Mouse (Mus musculus) monocyte, adult 2 months (primary cell): Measurements from ENCODE around the gene Inafm1.
"Not testable (repeated sequence)": the region's sequence is repeated elsewhere in the genome, so short reads cannot be mapped to it uniquely, and the experiment has no call there.

Experiments used
- DNase-seq, 2 experiments: peaks; one replicate each; pipeline ENCODE4 v3.0.0; 2022; ENCODE audit warnings: low spot score in 2 of 2, low read depth in 1 of 2

The Inafm1 gene

DNA sequence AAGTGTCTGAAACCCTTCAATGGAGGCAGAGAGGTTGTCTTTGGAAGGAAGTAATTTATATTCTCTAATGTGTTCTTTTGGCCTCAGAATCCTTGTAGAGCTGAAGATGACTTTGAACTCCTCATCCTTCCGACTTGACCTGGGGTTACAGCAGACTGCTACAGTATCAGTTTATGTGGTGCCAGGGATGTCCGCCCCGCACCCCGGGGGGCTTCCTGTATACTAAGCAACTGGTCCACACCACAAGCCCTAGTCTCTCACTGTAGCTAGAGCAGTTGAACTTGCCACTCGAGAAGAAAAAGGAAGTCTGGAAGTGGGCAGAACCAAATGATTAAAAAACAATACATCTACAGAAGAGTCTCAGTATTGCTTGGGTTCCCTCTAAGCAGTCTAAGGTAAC is 9.6 kb downstream of the Inafm1 start:
- DNase-seq: no peak

DNA sequence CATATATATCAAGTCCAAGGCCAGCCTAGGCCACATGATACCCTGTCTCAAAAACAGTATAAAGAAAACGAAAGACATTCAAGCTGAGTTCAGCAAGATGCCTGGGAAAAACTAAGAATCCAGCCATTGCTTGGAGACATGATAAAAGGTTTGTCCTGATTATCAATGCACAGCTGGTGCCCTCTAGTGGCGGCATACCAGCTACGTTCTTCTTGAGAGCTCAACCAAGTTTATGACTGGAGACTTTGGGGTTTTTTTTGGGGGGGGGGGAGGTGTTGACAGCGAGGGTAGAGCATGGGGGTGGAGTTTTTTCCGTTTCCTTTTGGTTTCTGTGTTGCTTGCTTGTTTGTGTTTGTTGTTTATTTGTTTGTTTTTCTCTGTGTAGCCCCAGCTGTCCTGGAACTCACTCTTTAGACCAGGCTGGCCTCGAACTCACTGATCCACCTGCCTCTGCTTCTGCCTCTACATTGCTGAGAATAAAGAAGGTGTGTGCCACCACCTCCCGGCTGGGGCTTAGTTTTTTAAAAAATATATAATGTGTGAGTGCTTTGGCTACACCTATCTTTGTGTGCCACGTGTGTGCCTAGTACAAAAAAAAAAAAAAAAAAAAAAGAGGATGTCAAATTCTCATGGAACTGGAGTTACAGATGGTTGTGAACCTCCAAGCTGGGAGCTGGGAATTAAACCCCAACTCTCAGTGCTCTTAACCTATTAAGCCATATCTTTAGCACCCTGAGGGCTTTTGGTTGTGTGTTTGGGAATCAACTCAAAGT is 10.2 kb downstream of the Inafm1 start:
- peak in 1 of 2 experiments; percentile 70 for DNase-seq

DNA sequence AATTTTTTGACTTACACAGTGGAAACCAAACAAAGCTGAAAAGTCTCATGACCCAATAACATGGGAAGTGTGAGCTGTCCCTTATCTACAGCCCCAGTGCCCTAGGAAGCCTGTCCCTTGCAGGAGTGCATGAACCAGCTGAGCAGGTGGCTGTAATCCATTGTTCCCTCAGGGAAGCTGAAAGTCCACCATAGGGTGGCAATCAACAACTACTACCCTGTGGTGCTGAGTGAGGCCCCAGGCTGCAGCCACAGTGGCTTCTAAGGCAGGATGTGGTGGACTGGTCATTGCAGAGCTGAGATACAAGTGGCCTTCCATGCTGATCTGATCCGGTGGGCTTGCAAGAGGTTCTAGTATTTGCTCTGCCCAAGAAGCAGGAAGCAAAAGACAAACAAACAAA is 12.3 kb downstream of the Inafm1 start:
- no peak for DNase-seq

DNA sequence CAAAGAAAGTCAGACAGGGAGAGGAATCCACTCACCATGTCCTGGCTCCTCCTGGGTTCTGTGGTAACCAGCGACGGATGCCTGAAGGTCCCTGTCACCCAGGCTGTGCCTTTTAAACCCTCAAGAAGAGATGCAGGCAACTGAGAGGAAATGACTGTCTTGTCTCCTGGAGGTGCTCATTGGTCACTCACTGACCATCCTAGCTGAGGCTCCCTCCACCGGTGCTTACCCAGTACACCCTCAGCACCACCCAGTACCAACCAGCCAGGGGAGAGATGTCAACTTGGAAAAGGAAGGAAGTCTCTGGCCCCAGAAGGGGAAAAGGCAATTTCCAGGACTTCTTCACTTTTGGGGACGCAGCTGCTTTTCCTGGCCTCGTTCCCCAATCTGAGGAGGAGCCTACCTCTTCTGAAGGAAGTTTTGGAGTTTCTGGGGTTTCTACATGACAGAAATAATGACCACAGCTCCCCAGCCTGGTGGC is 14.3 kb downstream of the Inafm1 start, which contains the start of gene C5ar1:
C5ar1 (minus strand) TSS at position 431 of the 481 bp plus-strand sequence.
- DNase-seq: no peak

DNA sequence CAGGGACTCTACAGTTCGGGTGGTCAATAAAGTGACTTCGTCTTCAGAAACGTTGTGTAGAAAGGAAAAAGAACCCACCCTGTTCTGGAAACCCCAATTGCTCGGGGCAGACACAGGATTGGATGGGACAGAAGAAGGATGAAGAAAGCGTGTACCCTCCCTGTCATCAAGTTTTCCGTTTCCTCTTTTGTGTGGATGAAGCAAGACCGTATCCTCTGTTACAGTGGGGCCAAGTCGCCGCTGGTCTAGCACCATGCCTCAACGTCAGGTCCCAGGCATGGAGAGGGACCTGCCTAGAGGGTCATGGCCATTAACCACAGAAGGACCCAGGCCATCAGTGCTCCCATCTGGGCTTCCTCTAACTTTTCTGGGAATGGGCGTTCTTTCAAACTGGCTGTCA is 15.6 kb downstream of the Inafm1 start:
- DNase-seq: peak in 1 of 2 experiments; percentile 76

DNA sequence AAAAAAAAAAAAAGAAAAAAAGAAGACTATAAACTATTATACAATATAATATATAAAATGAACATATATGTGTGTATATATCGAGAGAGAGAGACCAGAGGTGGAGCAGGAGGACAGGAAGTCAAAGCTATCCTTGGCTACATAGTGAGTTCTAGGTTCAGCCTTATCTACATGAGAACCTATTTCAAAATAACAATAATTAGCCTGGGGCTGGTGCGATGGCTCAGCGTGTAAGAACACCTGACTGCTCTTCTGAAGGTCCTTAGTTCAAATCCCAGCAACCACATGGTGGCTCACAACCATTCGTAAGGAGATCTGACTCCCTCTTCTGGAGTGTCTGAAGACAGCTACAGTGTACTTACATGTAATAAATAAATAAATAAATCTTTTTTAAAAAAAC is 17.5 kb downstream of the Inafm1 start:
- DNase-seq: not testable (repeated sequence)

DNA sequence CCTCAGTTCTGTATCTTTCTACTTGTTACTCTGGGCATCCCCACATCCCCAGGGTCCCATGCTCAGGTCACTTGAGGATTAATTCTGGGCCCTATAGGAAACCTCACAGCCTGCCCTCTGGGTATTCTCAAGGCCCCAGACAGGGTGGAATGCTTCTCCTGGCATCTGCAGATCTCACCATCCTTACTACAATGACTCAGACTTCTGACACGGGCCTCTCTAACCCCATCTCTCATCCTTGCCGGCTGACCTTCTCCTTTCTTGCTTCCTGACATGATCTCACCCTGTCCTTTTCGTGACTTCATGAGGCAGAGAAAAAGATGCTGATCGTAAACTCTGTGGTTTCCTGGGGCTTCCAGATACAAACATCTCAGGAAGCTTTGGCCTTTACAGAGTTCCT is 19.2 kb downstream of the Inafm1 start:
- peak in 1 of 2 experiments; percentile 55 for DNase-seq

DNA sequence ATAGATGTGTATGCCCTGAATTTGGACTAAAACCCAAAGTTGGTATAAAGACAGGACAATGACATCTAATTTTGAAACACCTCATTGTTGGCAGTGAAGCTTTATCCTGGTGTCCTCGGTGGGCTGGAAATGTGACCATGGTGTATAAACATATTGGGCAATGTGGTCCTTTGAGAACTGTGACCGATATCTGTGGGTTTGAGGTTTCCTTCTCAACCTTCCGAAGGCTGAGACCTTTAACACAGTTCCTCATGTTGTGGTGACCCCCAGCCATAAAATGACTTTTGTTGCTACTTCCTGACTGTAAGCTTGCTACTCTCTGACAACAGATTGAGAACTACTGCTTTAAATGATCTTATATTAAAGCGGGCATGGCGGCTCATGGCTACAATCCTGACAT is 22.7 kb downstream of the Inafm1 start:
- DNase-seq: no peak

DNA sequence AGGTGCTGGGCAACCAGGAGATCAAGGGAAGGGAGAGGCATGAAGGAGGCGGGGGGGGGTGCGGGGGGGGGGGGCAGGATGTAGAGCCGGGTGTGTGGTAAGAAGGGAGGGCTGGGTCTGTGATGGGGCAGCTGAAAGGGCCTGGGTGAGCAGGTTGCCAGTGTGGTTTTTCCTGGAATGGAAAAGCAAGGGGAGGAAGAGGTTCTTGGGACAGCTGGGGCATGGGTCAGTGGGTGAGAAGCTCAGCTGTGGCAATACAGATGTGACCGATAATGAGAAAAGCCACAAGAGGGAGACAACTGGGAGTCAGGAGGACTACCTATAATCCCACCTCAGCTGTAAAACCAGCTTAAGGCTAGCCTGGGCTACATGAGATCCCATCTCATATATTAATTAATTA is 27.5 kb downstream of the Inafm1 start:
- DNase-seq: no peak

DNA sequence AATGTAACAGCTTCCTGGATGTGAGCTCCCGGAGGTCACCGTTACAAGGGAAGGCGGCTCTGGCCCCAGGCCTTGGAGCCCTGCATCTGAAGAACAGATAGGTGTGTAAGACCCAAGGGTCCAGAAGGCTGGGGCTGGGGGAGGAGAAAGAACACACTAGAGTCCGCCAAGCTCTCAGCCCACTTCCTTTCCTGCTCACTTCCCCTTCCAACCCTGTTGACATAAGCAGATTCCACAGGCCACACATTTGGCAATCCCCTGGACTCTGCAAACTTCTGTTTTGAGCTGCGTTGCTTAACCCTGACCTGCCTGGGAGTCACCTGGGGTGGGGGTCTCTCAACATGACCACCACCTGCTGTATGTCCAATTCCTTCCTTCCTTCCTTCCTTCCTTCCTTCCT is 29.4 kb downstream of the Inafm1 start, which contains the start of gene C5ar2:
C5ar2 (minus strand) TSS at position 88 of the 400 bp plus-strand sequence.
- peak in 1 of 2 experiments; percentile 46 for DNase-seq

DNA sequence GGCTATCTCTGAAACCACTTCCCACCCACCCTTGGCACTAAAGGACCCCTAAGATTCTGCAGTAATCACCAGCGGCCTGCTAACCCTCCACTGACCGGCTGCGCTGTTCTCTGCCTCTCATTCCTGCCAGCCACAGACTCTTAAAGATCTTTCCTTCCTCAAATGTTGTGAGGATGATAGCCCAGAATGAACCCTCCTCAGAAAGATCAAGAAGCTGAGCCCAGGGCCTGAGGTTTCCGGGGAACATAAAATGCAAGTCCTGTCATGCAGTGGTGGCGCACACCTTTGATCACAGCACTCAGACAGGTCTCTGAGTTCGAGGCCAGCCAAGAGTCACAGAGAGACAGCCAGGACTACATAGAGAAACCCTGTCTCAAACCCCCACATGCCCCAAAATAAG is 31.2 kb downstream of the Inafm1 start:
- no peak for DNase-seq

DNA sequence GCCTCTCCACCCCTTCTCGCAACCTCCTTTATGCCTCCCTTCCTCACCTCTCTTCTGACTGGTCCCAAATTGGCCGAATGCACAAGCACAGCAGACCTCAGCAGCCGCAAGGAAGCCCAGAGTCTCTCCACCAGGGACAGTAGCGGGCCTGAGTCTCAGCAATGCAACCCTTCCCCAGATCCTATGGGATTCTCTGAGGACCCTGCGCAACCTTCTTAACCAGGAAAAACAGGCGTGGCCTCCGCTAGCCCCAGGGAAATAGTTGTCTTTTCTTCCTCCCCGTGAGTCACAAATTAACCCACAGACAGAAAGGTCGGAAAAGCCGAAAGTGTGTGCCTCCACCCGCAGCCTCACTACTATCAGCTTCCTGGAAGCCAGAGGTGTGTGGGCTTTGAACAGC is 31.6 kb downstream of the Inafm1 start:
- no peak for DNase-seq

DNA sequence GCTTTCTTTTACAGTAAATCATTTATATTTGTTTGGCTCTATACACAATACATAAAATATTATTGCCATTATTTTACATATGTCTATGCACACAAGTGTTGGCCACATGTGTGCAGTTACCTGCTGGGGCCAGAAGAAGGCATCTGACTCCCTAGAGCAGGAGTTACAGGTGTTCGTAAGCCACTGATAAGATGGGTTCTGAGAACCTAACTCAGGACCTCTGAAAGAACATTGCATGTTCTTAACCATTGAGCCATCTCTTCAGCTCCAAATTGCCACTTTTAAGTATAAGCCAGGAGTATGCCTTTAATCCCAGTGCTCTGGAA is 32.5 kb downstream of the Inafm1 start:
- no peak for DNase-seq

DNA sequence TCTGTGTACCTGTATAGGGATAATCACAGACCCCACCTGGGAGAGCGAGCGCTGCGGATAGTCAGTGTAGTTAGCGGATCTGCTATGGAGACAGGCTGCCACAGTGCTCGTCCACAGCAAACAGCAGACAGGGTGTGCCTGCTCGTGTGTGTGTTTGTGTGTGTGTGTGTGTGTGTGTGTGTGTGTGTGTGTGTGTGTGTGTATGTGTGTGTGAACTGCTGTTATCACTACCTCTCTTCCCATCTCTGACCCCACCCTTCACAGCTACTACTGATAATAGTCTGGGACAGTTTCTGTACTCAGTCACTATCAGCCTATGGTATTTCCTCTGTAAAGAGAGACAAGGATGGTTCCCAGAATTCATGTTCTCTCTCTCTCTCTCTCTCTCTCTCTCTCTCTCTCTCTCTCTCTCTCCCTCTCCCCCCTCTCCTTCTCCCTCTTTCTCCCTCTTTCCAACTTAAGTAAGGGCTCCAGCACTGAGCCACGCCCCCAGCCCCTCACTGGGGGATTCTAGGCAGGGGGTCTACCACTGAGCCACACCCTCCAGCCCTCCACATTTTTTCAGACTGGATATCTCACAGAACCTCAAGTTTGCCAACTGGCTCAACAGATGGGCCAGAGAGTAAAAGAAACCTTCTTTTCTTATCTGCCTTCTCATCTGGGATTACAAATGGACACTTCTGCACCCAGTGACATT is 33.0 kb downstream of the Inafm1 start:
- DNase-seq: no peak

DNA sequence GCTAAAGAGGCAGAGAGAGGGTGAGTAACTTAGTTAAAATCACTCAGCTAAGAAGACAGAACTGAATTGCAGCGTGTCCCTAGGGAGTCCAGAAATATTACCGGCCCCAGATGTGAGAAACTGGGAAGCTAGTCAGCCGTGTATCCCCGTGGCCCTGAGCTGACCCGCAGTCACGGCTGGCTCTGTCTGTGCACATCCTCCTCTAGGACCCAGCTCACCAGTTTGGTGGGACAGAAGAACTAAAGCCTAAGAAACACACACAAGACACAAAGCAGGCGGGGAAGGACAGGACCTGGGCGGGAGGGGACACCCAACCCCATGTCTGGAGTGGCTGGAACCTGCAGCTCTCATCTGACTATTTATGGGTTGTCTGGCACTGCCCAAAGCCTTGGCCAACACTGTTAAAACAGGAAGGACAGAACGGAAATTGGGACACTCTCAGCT is 33.8 kb downstream of the Inafm1 start:
- DNase-seq: peak in 1 of 2 experiments; percentile 25

DNA sequence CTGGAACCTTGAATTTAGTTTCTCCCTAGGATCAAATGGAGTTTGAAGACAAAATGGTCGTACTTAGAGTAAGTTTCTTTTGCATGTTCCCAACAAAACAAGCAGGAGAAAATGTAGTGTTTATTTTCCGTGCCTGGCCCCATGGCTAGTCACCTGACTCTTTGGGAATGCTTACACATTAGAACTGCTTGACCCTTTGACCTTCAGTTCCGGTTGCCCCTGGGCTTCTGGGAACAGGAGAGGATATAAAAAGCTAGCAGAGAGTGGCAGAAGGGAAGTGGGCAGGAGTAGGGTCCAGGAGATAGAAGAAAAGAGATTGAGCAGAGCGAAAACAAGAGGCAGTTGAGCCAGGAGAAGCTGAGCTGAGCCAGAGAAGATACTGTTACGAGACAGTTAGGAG is 43.5 kb downstream of the Inafm1 start:
- no peak for DNase-seq
